Mouse (Mus musculus) embryonic fibroblast, embryonic 13.5 days (primary cell): ENCODE results near the gene Lcn6.

Source experiments
- CTCF ChIP-seq: IDR thresholded peaks from 2 replicates; pipeline ENCODE4 v1.5.1; 2011; ENCODE audit warnings: mild to moderate bottlenecking, control low read depth, low read length, moderate library complexity, borderline replicate concordance; ENCODE audit not compliant: insufficient read depth
- POLR2A ChIP-seq: IDR thresholded peaks from 2 replicates; pipeline ENCODE4 v1.6.1; 2011; ENCODE audit warnings: low read depth, mild to moderate bottlenecking, control low read depth, low read length, moderate library complexity

DNA sequence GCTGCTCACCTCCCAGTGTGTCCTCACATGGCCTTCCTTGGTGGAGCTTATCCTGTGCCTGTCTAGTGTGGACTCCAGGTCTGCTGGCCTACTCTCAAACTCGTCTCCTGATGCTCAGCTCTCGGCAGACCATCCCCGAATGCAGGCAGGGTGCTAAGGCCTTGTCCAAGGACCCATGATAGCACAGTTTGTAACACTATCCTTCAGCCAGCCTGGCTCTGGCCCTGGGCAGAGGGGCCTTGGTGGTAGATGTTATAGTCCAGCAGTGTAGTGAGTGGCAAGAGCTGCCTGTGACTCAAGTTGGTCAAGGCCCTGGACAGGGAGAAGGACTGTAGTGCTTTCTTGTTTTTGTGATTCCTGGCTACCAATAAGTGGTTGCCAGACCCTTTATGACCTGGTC lies 43.0 kb upstream of the Lcn6 start:
- TF ChIP-seq CTCF (no peak), POLR2A (no peak)
